Mouse (Mus musculus) kidney, postnatal 14 days (tissue): Measurements from ENCODE around the gene Fubp3.
"Not testable (repeated sequence)": the region's sequence is repeated elsewhere in the genome, so short reads cannot be mapped to it uniquely, and the experiment has no call there.

ENCODE experiments used
- DNase-seq: peaks from one replicate; pipeline ENCODE4 v3.0.0; 2022; ENCODE audit warnings: mixed read lengths

Gene Fubp3

DNA sequence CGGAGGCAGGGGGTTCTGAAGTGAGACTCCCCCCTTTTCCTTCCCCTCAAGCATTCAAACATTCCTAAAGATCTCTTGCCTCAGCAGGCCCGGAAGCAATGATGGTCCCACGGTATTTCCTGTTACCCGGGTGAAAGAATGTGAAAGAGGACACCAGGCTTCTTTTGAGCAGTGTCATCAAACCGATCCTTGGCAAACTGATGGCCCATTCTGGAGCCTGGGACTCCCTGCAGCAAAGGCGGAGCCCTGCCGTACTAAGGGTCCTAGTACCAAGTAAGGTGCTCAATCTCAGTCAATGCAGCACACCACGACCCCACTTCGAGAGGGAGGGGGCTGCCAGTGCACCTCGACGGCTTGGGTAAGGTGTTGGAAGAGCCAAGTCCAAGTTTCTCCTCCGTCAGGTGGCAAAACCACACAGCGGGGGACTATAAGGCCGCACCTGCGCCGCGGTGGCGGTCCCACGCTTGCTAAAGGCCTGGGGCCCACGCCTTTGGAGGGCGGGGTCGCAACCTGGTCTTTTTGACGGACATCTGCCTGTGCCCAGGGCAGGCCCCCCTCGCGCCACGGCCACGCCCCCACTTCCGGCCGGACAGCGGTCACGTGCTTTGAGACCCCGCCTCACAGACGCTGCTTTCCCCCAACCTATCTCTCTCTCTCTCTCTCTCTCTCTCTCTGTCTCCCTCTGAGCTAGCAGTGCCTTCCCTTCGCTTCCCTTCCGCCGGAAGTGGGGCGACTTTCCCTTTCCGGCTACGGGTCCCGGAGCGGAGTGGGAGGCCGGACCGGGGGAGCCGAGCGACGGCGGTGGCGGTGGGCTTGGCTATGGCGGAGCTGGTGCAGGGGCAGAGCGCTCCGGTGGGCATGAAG is at the start of gene Fubp3:
Gene Fubp3 (plus strand): TSS at position 601 of the 864 bp plus-strand sequence.
- peak; percentile 96 for DNase-seq

DNA sequence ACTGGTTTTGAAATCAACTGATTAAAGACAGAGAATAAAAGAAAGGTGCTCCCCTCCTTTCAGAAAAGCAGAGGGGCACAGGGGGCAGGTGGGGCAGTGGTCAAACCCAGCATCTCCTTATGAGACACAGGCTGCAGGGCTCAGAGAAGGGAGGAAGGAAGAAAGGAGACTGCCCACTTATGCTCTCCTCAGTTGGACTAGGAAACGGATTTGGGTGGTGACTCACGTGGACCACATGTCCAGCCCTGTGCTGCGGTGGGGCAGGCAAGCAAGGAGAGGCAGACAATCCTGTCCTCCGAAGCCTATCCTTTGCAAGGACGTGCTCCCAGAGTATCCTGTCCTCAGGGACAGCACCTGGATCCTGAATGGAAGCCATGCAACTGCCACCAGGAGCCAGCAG is 47.8 kb upstream of the Fubp3 start:
- no peak for DNase-seq

DNA sequence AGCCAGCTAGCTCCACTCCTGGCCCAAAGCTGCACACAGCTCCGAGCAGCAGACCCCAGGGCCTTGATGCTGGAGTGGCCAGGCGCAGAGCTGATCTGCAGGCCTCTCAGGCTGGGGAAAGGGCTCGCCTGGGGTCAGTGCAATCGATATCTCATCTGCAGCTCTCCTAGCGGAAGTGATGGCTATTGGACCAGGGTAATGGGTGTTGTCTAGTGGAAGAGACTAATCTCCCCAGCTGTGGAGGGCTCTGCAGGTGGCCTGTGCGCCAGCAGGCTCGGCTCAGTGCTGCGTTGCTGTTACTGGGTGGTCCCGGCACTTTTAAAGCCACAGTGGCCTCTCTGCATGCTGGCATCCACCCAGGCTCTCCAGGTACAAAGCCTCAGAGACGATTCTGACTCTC is 46.7 kb upstream of the Fubp3 start:
- DNase-seq, result no peak

DNA sequence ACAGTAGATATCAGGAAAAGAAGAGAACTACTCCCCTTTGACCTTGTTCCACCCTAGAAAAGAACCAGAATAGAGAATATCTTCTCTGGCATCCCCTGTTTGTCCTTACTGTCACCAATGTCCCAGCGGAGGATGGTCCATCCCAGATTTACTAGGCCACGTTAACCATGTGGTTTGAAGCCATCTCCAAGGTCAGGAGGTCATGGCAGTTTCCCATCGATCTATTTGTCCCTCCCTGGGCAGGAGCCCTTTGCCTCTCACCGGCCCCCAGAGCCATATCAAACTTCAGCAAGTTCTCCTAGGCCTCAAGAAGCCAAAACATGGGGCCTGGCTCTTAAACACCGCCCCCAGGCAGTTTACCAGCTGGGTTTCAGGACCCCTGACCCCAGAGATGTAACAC is 42.2 kb upstream of the Fubp3 start:
- no peak for DNase-seq

DNA sequence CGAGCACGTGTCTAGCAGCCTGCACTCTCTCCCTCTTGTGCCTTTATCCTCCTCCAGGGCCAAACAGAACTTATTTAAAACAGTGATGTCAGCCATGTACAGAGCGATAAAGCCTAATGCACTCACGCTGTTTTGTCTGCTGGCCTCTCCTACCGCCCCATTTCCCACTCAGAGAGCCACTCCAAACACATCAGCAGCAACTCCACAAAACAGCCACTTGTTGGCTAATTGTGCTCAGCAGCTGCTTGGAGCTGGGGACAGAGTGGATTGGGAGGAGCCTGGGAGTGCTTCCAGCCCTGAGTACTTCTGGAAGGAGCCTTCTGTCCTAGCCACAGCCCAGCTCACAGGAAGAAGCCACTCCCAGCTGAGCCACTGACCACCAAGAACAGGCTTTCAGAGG is 35.4 kb upstream of the Fubp3 start:
- peak; percentile 32 for DNase-seq

DNA sequence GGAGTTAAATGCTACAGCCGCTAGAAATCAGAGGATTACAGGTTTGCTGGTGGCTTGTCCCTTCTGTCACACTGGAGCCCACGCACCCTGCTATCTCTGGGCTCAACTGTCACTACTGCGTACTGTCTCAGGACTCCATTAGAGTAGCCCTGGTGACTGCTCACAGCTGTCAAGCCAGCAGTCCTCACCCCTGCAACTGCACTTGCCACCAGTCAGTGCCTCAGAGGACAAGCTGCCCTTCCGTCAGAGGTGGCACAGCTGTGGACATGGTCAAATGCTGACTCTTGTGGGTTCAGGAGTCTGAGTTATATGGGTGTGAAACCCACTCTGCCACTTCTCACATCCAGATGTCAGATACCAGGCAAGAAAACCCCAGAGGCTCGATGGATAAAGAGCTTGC is 33.7 kb upstream of the Fubp3 start:
- no peak for DNase-seq

DNA sequence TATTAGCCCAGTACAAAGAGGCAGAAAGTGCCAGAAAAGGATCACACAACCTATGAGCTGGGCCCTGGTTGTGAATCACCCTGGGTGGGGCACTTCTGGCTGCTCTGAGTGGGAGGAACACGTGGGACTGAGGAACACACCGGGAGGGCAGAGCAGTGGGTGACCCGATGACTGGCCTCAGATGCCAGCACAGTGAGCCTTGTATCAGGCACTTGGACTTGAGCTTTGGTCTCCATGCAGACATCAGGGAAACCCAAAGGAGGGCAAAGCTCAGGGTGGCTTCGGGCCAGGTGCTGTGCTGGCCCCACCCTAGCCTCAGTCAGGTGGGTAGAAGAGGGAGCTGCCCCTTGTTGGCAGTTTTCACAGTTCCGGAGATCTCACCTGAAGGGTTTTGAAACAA is 30.9 kb upstream of the Fubp3 start:
- DNase-seq, result peak; percentile 41

DNA sequence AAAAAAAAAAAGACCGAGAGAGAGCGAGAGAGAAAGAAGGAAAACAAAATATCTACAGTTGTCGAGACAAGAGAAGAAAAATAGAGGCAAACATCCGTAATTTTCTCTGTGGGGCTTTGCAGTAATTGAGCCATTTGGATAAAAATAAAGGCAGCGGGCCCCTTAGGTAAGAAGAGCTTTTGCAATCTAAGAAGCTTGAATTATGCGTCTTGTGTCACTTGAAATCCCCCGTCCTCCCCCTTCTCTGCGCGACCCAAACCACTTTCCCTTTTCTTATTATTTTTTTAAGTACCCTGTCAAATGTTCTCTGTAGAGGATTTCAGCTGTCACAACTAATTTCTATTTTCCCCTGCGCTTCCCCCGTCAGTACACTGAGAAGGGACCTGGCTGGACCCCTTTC is 24.7 kb upstream of the Fubp3 start:
- DNase-seq, result no peak

DNA sequence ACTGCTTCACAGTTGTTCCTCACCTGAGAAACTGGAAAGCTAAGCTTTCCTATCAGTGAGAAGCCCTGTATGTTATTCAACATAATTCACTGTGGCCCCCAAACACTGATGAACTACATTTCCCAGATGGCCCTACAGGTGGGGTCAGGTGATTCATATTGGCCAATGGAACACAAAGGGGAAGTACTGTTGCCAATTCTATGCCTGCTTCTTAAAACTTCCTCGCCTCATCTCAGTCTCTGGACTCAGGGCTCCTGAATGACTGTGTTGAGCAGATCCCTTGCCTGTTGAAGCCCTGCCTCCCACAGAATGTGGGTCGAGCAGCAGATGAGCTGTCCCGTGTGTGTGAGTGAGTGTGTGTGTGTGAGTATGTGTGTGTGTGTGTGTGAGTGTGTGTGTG is 21.9 kb upstream of the Fubp3 start:
- no peak for DNase-seq

DNA sequence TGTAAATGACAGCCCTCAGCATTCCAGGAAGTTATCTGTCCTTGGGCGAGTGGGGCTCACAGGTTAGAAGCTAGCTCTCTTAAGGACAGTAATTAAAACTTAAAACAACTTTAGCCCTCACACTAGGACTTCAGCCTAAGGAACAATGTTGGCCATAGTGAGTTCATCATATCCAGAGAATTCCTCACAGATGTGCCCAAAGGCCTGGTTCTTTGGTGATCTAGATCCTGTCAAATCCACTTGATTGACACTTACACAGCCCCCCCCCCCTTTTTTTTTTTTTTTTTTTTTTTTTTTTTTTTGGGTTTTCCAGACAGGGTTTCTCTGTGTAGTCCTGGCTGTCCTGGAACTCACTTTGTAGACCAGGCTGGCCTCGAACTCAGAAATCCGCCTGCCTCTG is 21.1 kb upstream of the Fubp3 start:
- DNase-seq, result not testable (repeated sequence)

DNA sequence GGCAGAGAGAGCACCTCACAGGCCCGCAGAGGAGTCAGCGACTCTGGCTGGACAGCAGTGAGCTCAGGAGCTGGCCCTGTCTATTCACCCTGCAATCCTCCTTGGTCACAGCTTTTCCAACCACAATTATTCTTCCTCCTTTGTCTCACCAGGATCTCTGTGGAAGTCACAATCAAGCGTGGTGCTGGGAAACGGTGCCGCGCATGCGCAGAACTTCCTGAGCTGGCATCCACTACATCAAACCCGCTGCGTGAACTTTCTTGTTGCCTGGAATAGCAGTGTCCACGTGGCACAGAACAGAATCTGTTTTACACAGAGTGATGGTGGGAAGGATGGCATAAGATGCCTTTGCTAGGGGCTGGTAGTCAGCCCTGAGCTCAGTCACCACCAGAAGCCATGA is 20.5 kb upstream of the Fubp3 start:
- DNase-seq, result no peak

DNA sequence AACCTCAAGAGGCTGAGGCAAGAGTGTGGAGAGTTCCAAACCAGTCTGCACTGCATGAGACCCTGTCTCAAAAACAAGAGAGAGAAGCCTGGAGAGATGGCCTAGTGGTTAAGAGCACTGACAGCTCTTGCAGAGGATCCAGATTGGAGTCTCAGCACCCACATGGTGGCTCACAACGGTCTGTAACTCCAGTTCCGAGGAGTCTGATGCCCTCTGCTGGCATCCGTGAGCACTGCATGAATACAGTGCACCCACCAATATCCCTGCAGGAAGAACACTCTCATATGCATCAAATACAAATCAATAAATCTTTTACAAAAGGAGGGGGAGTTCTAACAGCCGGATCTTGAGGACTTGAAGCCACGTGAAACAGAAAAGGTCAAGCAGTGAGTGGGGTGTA is 17.8 kb upstream of the Fubp3 start:
- no peak for DNase-seq

DNA sequence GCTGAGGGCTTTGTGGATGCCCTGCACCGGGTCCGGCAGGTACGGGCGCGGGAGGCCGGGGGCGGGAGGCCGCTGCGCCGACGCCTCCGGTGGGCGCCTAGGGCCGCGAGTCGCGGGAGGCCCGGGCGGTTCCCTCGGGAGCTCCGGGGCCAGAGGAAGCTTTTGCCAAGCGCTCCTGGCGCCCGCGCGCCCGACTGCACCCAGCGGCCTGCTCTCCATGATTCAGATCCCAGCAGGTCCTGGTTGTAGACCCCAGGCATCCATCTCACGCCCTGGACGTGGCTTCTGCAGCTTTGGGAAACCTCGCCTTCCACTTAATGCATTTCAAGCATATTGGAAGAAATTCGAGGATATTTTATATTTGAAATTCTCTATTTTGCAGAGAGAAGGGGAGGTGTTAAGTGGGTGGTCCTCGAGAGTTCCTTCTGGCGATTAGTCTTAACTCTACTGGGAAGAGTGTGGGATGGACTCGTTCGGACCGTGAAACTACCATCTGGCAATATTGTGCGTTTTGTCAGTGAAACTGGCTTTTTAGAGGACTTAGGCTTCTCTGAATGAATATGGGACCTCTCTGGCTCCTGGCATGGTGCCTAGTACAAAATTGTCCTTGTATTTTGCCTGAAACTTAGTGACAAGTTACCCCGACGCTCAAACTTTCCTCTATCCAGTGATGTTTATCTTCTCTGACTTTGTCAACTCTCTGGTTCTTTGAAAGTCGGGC is 624 bp downstream of the Fubp3 start:
- DNase-seq, result peak; percentile 4

DNA sequence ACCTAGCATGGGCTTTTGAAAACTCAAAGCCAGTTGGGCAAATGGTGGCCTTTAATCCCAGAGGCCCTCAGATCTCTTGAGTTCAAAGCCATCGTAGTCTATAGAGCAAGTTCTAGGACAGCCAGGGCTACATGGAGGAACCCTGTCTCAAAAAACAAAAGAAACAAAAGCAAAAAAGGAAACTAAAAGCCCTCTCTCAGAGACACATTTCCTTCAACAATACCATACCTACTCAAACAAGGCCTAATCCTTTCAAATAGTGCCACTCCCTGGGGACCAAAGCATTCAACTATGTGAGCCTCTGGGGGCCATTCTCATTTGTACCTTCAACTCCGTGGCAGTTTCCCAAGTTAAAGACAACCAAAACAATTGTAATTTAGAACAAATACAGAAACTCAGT is 9.2 kb downstream of the Fubp3 start:
- DNase-seq, result no peak

DNA sequence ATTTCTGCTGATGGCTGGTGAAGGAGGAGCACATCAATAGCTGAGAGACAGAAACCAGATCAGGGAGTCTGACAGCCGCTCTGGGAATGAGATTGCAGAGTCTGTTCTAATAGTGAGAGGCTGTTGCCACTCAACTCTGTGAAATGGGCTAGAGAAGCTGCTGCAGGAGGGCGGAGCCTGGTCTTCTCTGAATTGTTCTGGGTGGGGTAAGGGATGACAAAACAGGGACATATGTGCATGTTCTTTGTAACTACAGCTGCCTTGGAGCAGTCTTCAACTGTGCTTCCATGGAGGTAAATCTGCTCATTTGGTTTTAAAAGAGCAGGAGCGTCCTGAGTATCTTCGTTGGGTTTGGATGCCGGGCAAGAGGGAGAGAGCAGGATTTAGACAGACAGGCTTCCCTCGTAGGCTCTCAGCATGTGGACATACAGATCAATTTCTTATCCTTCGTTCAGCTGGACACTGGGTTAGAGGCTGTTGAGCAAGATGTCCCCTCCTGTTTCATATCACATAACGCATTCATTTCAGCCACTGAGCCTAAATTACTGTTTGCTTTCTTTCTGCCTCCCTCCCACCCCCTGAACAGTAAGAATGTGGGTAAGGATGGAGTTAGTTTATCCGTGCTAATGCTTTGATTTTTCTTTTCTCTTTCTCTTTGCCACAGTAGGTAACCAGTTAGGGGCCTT is 19.5 kb downstream of the Fubp3 start:
- no peak for DNase-seq

DNA sequence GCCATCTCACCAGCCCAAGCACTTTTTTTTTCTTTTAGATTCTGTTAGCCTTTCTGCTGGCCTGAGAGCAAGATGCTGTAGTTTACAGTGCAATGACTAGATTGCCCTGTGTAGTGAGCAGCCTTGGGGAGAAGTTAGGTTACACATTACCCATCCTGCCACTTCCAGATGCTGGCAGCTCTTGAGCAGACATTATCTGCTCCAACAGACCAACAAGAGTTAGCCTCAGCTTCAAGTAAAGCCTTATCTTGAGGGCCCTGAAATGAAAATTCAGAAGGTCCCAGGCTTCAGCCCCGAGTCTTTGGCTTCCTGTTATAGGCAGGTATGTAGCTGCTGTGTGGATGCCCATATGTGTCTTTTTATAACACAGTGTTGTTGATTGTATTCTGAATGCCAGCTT is 35.1 kb downstream of the Fubp3 start:
- DNase-seq, result no peak

DNA sequence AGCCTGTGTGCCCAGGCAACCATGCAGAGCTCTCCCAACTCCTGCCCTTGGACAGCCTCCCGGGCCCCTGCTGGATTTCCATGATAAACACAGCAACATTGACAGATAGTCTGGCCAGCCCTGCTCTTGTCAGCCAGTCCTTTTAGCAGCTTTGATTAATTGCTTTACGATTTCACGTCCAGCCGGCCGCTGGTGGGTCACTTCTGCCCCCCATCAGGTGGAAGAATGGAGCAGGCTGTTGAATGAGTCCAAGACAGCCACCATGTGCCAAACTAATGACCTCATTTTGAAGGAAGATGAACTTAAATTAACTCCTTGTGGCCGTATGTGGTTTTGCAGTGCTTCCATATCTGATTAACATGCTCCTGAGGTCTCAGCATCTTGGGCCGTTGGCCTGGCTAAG is 37.4 kb downstream of the Fubp3 start:
- no peak for DNase-seq

DNA sequence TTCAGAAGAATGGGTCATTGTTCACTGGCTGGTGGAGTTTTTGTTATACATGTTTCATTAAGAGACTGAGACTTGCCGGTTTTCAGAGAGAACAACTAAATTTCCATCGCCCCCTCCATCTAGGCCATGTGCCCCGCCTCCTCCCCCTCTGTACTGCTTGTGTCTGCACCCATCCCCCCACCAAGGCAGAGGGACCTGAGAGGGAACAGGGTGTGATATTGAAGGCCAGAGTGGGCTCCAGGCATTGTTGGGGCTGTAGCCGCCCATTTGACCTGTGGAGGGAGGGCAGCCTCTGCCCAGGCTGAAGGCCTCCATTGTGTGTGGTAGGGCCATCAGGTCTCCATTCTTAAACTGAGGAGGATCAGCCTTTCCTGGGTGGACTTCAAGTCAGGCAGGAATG is 38.5 kb downstream of the Fubp3 start:
- no peak for DNase-seq

DNA sequence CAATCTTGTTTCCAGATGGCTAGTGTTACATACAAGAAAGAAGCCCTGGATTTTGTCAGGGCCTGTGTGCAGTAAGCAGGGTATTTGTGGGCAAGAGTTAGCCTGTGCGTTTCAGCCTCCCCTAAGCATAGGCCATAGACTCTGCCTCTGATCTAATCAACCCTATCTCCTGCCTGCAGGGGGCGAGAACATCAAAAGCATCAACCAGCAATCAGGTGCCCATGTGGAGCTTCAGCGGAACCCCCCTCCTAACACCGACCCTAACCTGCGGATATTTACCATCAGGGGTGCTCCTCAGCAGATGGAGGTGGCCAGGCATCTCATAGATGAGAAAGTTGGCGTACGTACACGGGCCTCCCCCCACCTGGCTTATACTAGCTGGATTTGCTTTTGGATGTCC is 38.9 kb downstream of the Fubp3 start:
- no peak for DNase-seq

DNA sequence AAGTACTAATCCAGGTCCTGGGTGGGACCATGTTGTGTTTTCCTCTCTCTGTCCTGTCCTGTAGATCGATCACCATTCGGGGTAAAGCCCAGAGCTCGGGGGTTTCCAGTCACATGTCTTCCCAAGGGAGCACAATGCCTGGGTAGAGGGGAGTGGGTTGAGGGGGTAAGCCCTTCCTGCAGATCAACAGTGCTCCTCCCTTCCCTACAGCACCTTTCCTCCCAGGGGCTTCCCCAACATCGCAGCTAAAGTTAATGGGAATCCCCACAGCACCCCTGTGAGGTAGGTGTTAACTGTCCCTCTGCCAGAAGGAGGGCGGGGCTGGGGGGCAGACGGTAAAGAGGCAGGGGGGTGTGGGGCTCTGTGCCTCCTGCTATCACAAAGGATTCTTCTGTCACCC is 40.2 kb downstream of the Fubp3 start:
- no peak for DNase-seq

DNA sequence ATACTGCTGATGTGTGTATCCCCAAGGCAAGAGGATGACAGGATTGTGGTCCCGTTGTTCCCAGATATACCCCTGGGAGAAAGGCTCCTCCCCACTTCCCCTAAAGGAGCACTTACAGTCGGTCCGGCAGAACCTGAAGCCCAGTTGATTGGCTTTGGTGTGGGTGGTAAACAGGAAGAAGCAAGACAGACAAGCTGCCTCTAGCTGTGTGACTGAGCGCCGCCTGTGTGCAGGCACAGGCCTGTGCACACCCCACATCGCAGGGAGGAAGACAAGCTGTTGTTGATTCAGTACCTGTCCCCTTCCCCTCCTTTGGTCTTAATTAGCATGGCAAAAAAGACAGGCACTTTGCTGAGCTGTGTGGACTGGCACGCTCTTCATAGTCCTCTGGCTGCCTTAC is 41.3 kb downstream of the Fubp3 start:
- no peak for DNase-seq

DNA sequence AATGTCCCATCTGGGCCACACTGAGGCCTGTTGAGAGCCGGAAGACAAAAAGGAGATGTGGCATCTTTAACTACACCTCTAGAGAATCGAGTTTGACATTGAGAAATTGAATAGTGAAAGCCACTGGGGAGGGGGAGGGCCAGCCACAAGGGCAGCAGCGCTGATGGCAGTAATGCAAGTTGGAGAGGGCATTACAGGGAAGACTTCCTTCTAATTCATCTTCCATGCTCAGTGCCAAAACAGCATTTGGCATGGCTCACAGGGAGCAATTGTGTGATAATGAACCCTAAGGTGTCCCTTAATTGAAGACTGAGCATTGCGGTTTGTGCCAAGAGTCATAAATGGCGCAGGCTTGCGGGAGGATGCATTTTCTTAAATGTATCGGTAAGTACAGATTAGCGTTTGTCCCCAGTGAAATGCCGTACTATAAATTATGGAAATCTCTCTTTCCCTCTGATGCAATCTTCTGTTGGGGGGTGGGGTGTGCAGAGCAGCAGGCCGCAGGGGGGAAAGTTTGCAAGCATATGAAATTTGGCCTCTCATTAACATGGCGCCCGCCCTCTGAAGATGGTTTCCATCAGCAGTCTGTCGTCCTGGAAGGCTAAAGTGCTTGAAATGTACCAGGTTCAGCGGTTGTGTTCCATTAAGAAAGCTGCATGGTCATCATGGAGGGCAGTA is 46.2 kb downstream of the Fubp3 start:
- no peak for DNase-seq

DNA sequence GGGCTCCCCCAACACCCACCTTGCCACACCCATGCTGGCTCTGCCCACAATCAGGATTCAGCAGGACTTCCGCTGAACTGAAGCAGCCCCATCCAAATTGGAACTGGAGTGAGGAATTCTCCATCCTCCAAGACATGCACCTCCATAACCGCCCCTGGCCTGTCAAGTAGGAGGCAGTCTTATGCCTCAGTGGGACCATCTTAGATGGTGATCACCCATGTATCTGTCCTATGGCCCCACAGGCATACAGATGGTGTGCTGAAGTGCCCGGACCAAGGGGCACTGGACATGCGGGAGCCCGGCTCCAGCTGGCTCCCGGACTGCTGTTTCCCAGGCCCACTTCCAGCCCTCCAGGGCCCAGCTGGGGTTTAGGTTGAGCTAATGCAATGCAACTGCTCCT is 46.8 kb downstream of the Fubp3 start:
- DNase-seq, result no peak
